Mouse (Mus musculus): ENCODE results near the gene Olfr661. TPM values are rescaled to one million over a fixed set of nuclear protein-coding genes. Genes with fewer than 3 reads are reported as not detected.
A peak's percentile ranks its signal among the peaks of the same experiment; 100 is the strongest.

Gene Olfr661
- total RNA-seq (2021) = not detected

DNA sequence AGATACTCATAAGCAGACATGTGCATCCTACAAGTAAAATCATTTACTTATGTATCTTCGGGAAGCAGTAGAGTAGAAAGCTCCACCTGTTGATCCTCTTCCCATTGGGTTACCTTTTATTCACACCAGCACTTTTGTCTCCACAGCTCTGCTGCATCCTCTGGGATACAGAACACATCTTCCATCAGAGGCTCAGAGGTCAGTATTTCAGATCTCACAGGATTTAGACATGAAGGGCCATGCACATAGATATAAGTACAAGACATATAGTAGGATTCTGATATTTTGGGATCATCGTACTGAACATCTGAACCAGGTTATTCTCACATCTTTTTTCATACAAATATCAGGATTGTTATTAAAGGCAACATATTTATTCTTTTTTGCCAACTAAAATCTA, at the start of gene Olfr661:
Olfr661 (plus strand) TSS at position 301 of the 400 bp plus-strand sequence.
- no peak for DNase-seq (ENCODE audit: extremely low spot score in 1 of 2, low spot score in 2 of 2)
- intact Hi-C loops (cut with DNase I) = no loop called here

DNA sequence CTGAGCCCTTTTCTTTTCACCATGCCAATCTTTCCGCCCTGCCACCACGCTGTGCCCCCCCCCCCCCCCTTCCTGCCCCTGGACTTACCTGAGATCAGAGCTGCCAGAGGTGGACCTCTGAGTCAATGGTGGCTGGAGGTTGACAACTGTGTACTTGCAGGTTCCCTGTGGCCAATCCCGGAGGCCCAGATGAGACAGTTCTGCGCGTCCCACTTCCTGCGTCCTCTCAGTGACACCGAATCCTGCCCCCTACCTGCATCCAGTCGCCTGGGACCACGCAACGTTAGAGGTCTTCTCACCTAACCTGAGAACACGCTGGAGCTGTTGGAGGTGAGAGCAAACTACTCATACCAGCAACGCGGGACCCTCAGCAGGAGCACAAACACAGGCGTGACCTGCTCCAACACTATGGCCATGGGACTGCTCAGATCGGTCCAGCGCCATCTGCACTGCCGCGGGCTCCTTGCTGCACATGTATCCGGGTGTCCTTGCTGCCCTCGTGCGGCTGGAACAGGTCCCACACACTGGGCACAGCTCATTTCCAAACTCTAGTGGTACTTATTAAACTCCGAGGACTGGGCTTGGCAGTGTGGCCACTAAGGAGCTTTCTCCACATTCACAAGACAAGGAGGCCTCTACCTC, 39.3 kb upstream of the Olfr661 start, which contains the start of gene Olfr658:
Olfr658 (minus strand) TSS at position 465 of the 642 bp plus-strand sequence.
- intact Hi-C loops (cut with DNase I) = no loop called here
- DNase-seq (ENCODE audit: extremely low spot score in 1 of 2, low spot score in 2 of 2) = peak; percentile 1 to 35

DNA sequence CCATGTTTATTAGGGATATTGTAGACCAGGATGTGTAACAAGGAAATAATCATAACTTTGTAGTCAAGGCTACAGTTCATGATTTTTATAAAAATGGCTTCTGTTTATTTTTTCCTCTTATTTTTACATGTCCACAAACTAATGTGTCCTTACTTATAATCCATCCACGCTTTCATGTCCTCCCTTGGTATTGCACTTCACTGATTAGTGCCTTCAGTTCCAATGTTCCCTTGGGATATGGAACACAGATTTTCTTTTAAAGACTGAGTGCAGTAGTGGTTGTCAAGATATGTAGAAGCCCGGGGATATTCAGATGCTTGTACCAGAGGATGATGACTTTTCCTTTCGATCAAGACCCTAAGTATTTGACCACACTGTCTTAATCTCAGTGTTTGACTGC, 19.8 kb upstream of the Olfr661 start, which contains the start of gene Olfr659:
Olfr659 (plus strand) TSS at position 301 of the 400 bp plus-strand sequence.
- intact Hi-C loops (cut with DNase I) = no loop called here
- no peak for DNase-seq (ENCODE audit: extremely low spot score in 1 of 2, low spot score in 2 of 2)

Other genes with a start within 250 kb of the Olfr661 start
- under 1 TPM; 0.62 to 0.83 TPM for gene Trim30a, start 221.3 kb upstream of the Olfr661 start, total RNA-seq (2021)
- under 1 TPM; 0.24 to 0.26 TPM for gene Trim30d, start 178.7 kb upstream of the Olfr661 start, total RNA-seq (2021)
- not detected for gene Olfr651, start 136.4 kb upstream of the Olfr661 start, total RNA-seq (2021)
- not detected for gene Olfr652, start 125.6 kb upstream of the Olfr661 start, total RNA-seq (2021)
- not detected for gene Olfr653, start 109.2 kb upstream of the Olfr661 start, total RNA-seq (2021)
- gene Olfr654, start 99.5 kb upstream of the Olfr661 start, total RNA-seq (2021) = not detected
- gene Olfr655, start 84.7 kb upstream of the Olfr661 start, total RNA-seq (2021) = not detected
- not detected for gene Olfr656, start 72.5 kb upstream of the Olfr661 start, total RNA-seq (2021)
- gene Olfr657, start 61.7 kb upstream of the Olfr661 start, total RNA-seq (2021) = not detected
- not detected for gene Olfr658, start 39.2 kb upstream of the Olfr661 start, total RNA-seq (2021)
- gene Olfr659, start 19.7 kb upstream of the Olfr661 start, total RNA-seq (2021) = not detected
- gene Usp17le, start 91.0 kb downstream of the Olfr661 start, total RNA-seq (2021) = not detected
- gene Usp17lb, start 156.1 kb downstream of the Olfr661 start, total RNA-seq (2021) = not detected
- gene Usp17la, start 170.5 kb downstream of the Olfr661 start, total RNA-seq (2021) = not detected
- not detected for gene Olfr665, start 191.5 kb downstream of the Olfr661 start, total RNA-seq (2021)
- gene Olfr666, start 209.5 kb downstream of the Olfr661 start, total RNA-seq (2021) = not detected
- gene Olfr667, start 235.0 kb downstream of the Olfr661 start, total RNA-seq (2021) = not detected
- gene Olfr668, start 241.6 kb downstream of the Olfr661 start, total RNA-seq (2021) = not detected
- not detected for gene Olfr669, start 247.7 kb downstream of the Olfr661 start, total RNA-seq (2021)